Mouse (Mus musculus) kidney, adult 2 months (tissue): ENCODE measurements around the gene Spata13.

Experiments used
- CTCF ChIP-seq: fragments of 200-500 bp; conservative IDR thresholded peaks from 2 replicates; pipeline ENCODE4 v1.5.1; 2011; ENCODE audit warnings: low read depth, mild to moderate bottlenecking, control low read depth, low read length, moderate library complexity, mixed read lengths; ENCODE audit not compliant: insufficient read depth, insufficient read length
- POLR2A ChIP-seq: fragments of 200-500 bp; IDR thresholded peaks from one replicate; pipeline ENCODE4 v1.6.1; 2011; ENCODE audit warnings: low read depth, low read length, control low read depth

DNA sequence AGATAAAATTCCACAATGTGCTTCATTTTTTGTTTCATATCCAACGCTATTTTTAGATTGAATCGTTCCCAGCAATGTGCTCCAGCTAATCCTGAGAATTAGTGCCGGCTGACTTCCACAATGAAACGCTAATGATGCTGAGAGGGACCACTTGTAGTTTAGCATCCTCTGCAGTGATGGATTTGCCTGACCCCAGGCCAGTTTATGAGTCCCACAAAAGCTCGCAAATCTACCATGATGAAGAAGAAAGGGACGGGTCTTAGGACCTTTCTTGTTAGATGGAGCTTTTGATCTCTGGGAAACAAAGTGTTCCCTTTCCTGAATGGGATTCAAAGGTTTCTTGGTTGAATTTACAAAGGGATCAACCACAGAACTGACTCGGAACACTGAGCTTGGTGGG is 21.1 kb upstream of the Spata13 start:
- TF ChIP-seq POLR2A (no peak), CTCF (no peak)
